Mouse (Mus musculus): ENCODE measurements around the gene Foxn1. TPM values are rescaled to one million over a fixed set of nuclear protein-coding genes. Genes with fewer than 3 reads are reported as not detected.

Gene Foxn1
- total RNA-seq, 4 experiments from 2014 or later: not detected

GRCm38 (mm10) chr11:78400936-78401335, 14.6 kb upstream of the Foxn1 start:
- DNase-seq (ENCODE audit: low spot score): no peak

- peak; percentile 25 for DNase-seq (ENCODE audit: low spot score)
Measured at GRCm38 (mm10) chr11:78399680-78400079, 13.3 kb upstream of the Foxn1 start.

GRCm38 (mm10) chr11:78398212-78398611, 11.9 kb upstream of the Foxn1 start:
- no peak for DNase-seq (ENCODE audit: low spot score)

GRCm38 (mm10) chr11:78397397-78397796, 11.0 kb upstream of the Foxn1 start:
- DNase-seq (ENCODE audit: low spot score): peak; percentile 17

- DNase-seq (ENCODE audit: low spot score): no peak
Measured at GRCm38 (mm10) chr11:78396950-78397349, 10.6 kb upstream of the Foxn1 start.

GRCm38 (mm10) chr11:78392728-78393127, 6.4 kb upstream of the Foxn1 start:
- no peak for DNase-seq (ENCODE audit: low spot score)

GRCm38 (mm10) chr11:78385776-78386175, 582 bp downstream of the Foxn1 start:
- no peak for DNase-seq (ENCODE audit: low spot score)

GRCm38 (mm10) chr11:78382701-78383100, 3.7 kb downstream of the Foxn1 start:
- DNase-seq (ENCODE audit: low spot score): no peak

GRCm38 (mm10) chr11:78382286-78382685, 4.1 kb downstream of the Foxn1 start:
- no peak for DNase-seq (ENCODE audit: low spot score)

- no peak for DNase-seq (ENCODE audit: low spot score)
Measured at GRCm38 (mm10) chr11:78380996-78381395, 5.4 kb downstream of the Foxn1 start.

GRCm38 (mm10) chr11:78380351-78380750, 6.0 kb downstream of the Foxn1 start:
- DNase-seq (ENCODE audit: low spot score): no peak

GRCm38 (mm10) chr11:78377549-78378159, 8.7 kb downstream of the Foxn1 start:
- DNase-seq (ENCODE audit: low spot score): no peak

- DNase-seq (ENCODE audit: low spot score): no peak
Measured at GRCm38 (mm10) chr11:78374147-78374546, 12.2 kb downstream of the Foxn1 start.

GRCm38 (mm10) chr11:78372610-78373009, 13.7 kb downstream of the Foxn1 start:
- DNase-seq (ENCODE audit: low spot score): no peak

GRCm38 (mm10) chr11:78372166-78372565, 14.2 kb downstream of the Foxn1 start:
- no peak for DNase-seq (ENCODE audit: low spot score)

GRCm38 (mm10) chr11:78371711-78372110, 14.6 kb downstream of the Foxn1 start:
- no peak for DNase-seq (ENCODE audit: low spot score)

- DNase-seq (ENCODE audit: low spot score): no peak
Measured at GRCm38 (mm10) chr11:78370389-78370788, 16.0 kb downstream of the Foxn1 start.

GRCm38 (mm10) chr11:78367456-78368225, 18.7 kb downstream of the Foxn1 start:
- no peak for DNase-seq (ENCODE audit: low spot score)

GRCm38 (mm10) chr11:78364103-78364502, 22.3 kb downstream of the Foxn1 start:
- no peak for DNase-seq (ENCODE audit: low spot score)

GRCm38 (mm10) chr11:78363309-78364007, 22.9 kb downstream of the Foxn1 start:
- no peak for DNase-seq (ENCODE audit: low spot score)

GRCm38 (mm10) chr11:78360789-78361131, 25.6 kb downstream of the Foxn1 start:
- DNase-seq (ENCODE audit: low spot score): no peak

- no peak for DNase-seq (ENCODE audit: low spot score)
Measured at GRCm38 (mm10) chr11:78360125-78360788, 26.1 kb downstream of the Foxn1 start.

Data from heart, adult 8-10 months (tissue).